Comparison of ENCODE assay signal across 11 mouse cellular contexts in genomic region chr1:77506038-77506855, GRCm38 (mm10). TPM values are rescaled to one million over a fixed set of nuclear protein-coding genes. Genes with fewer than 3 reads are reported as not detected.
A peak's percentile ranks its signal among the peaks of the same experiment; 100 is the strongest.
DNase-seq lines count a peak whose midpoint lies in the region; ATAC-seq and TF ChIP-seq lines count a peak whose summit lies in the region.
"Had no signal": no experiment of that assay in that cellular context is flagged by ENCODE, and none has a peak within 500 bp of the region (broad histone marks: within the 10 kb centered on the region; RNA-seq: fewer than 3 reads in every experiment).

No protein-coding gene starts in this region.

- H3K27ac ChIP-seq in intestine, embryonic 14.5 days (ENCODE audit: low read depth), result no peak overlapping the region
- H3K27ac ChIP-seq in intestine, postnatal 0 days (ENCODE audit: low read depth, low read length), result no peak overlapping the region
- no peak overlapping the region for H3K27ac ChIP-seq in hindbrain, embryonic 11.5 days (ENCODE audit: low read depth, low read length)
- H3K27ac ChIP-seq in midbrain, embryonic 13.5 days, result peak overlapping the region; percentile 59
- H3K27ac ChIP-seq: liver, embryonic 12.5 days had no signal

- DNase-seq in intestine, embryonic 14.5 days (ENCODE audit: low spot score), result no peak
- peak; percentile 53 for DNase-seq in brain, adult 2 months (ENCODE audit: low read depth, low spot score)
- peak; percentile 43 for DNase-seq in hindbrain, embryonic 11.5 days (ENCODE audit: low spot score)
- DNase-seq in urinary bladder, postnatal 14 days (ENCODE audit: low spot score), result no peak
- DNase-seq in ovary, postnatal 36 days (ENCODE audit: low spot score), result no peak
- no peak for DNase-seq in frontal cortex, postnatal 25 days (ENCODE audit: low spot score in 2 of 2)
- DNase-seq: adrenal gland, adult 8-10 months had no signal

- peak overlapping the region; percentile 14; the same call in 1 of the 2 replicates for H3K4me2 ChIP-seq in intestine, embryonic 14.5 days (ENCODE audit: low read length)
- H3K4me2 ChIP-seq in intestine, postnatal 0 days (replicated peaks; ENCODE audit: low read depth), result no peak overlapping the region
- peak overlapping the region; percentile 35 for H3K4me2 ChIP-seq in hindbrain, embryonic 11.5 days (replicated peaks; ENCODE audit: low read depth, low read length)
- H3K4me2 ChIP-seq in midbrain, embryonic 13.5 days (replicated peaks), result peak overlapping the region; percentile 55
- H3K4me2 ChIP-seq: liver, embryonic 12.5 days had no signal

- TF ChIP-seq CTCF in intestine, postnatal 0 days (IDR thresholded peaks at IDR 0.05; ENCODE audit: low read depth), result no peak

- H3K9me3 ChIP-seq in intestine, embryonic 14.5 days (ENCODE audit: control insufficient read depth, low read length), result no peaks in the 10 kb centered on the region
- H3K9me3 ChIP-seq in intestine, postnatal 0 days (ENCODE audit: control insufficient read depth), result no peaks in the 10 kb centered on the region
- H3K9me3 ChIP-seq in hindbrain, embryonic 11.5 days (ENCODE audit: control insufficient read depth, low read length), result no peaks in the 10 kb centered on the region
- no peaks in the 10 kb centered on the region for H3K9me3 ChIP-seq in midbrain, embryonic 13.5 days
- H3K9me3 ChIP-seq: liver, embryonic 12.5 days had no signal

- H3K9ac ChIP-seq in intestine, embryonic 14.5 days (ENCODE audit: low read length), result no peak overlapping the region
- H3K9ac ChIP-seq in intestine, postnatal 0 days (ENCODE audit: low read depth, low read length), result no peak overlapping the region
- no peak overlapping the region for H3K9ac ChIP-seq in hindbrain, embryonic 11.5 days (ENCODE audit: low read depth, low read length)
- peak overlapping the region; percentile 28 for H3K9ac ChIP-seq in midbrain, embryonic 13.5 days (replicated peaks)
- H3K9ac ChIP-seq: liver, embryonic 12.5 days had no signal

- no peaks in the 10 kb centered on the region for H3K27me3 ChIP-seq in intestine, embryonic 14.5 days (replicated peaks; ENCODE audit: control insufficient read depth, insufficient read depth, low read length)
- no peaks in the 10 kb centered on the region for H3K27me3 ChIP-seq in intestine, postnatal 0 days (replicated peaks; ENCODE audit: control insufficient read depth, insufficient read depth, low read length)
- H3K27me3 ChIP-seq in hindbrain, embryonic 11.5 days (ENCODE audit: control insufficient read depth, insufficient read depth, low read length), result no peaks in the 10 kb centered on the region
- H3K27me3 ChIP-seq in midbrain, embryonic 13.5 days, result peaks cover 10% of the 10 kb centered on the region

- peaks cover 15% of the 10 kb centered on the region; the same call in 1 of the 2 replicates for H3K4me1 ChIP-seq in intestine, embryonic 14.5 days (replicated peaks; ENCODE audit: control insufficient read depth, insufficient read depth, low read length)
- no peaks in the 10 kb centered on the region for H3K4me1 ChIP-seq in intestine, postnatal 0 days (replicated peaks; ENCODE audit: control insufficient read depth, insufficient read depth, low read length)
- peaks cover 15% of the 10 kb centered on the region for H3K4me1 ChIP-seq in hindbrain, embryonic 11.5 days (replicated peaks; ENCODE audit: control insufficient read depth, insufficient read depth, low read length)
- H3K4me1 ChIP-seq in midbrain, embryonic 13.5 days (replicated peaks), result peaks cover 95% of the 10 kb centered on the region
- H3K4me1 ChIP-seq: liver, embryonic 12.5 days had no signal

- 67% methylated on average over 21 of the region's 21 CpGs for WGBS in intestine, embryonic 14.5 days
- 76% methylated on average over 21 of the region's 21 CpGs for WGBS in intestine, postnatal 0 days
- WGBS in hindbrain, embryonic 11.5 days, result 32% methylated on average over 21 of the region's 21 CpGs
- WGBS in midbrain, embryonic 13.5 days, result 22% methylated on average over 21 of the region's 21 CpGs

- peaks cover 16% of the 10 kb centered on the region for H3K36me3 ChIP-seq in intestine, embryonic 14.5 days (ENCODE audit: control insufficient read depth, insufficient read depth, low read length)
- no peaks in the 10 kb centered on the region for H3K36me3 ChIP-seq in intestine, postnatal 0 days (ENCODE audit: control insufficient read depth, insufficient read depth)
- H3K36me3 ChIP-seq in hindbrain, embryonic 11.5 days (ENCODE audit: control insufficient read depth, insufficient read depth, low read length), result no peaks in the 10 kb centered on the region
- H3K36me3 ChIP-seq in midbrain, embryonic 13.5 days, result peaks cover 14% of the 10 kb centered on the region
- H3K36me3 ChIP-seq: liver, embryonic 12.5 days had no signal

- ATAC-seq in intestine, embryonic 14.5 days (replicated peaks; ENCODE audit: low FRiP score, low TSS enrichment, low read depth), result no peak
- ATAC-seq in intestine, postnatal 0 days, result no peak
- ATAC-seq in hindbrain, embryonic 11.5 days (ENCODE audit: low FRiP score), result peak; percentile 22; the same call in 1 of the 2 replicates
- ATAC-seq in midbrain, embryonic 13.5 days, result peak; percentile 77
- ATAC-seq: CD4-positive, CD25-positive, alpha-beta regulatory T cell, adult 4 months; liver, embryonic 12.5 days had no signal

- H3K4me3 ChIP-seq in intestine, embryonic 14.5 days (ENCODE audit: low read depth, low read length), result 0 out of 2 replicates have a peak overlapping the region, but pooled peaks have one; percentile 6
- no peak overlapping the region for H3K4me3 ChIP-seq in intestine, postnatal 0 days (ENCODE audit: low read depth, low read length)
- peak overlapping the region; percentile 16 for H3K4me3 ChIP-seq in hindbrain, embryonic 11.5 days (ENCODE audit: low read depth, low read length)
- H3K4me3 ChIP-seq in midbrain, embryonic 13.5 days (replicated peaks), result peak overlapping the region; percentile 34
- H3K4me3 ChIP-seq: liver, embryonic 12.5 days had no signal

RNA-seq across cellular contexts. Expression of gene Epha4, which starts 8.6 kb away (rescaled TPM):
- polyA plus RNA-seq in intestine, embryonic 14.5 days (2014; fragmentation: Nextera tagmentation; extraction: Ambion mirVana), result 15.4 TPM in 2 replicates
- polyA plus RNA-seq in intestine, postnatal 0 days (2015; fragmentation: Nextera tagmentation; extraction: Ambion mirVana), result 1.5 and 2.1 TPM in 2 replicates
- 25.9 and 28.0 TPM in 2 replicates for polyA plus RNA-seq in hindbrain, embryonic 11.5 days (2014; fragmentation: Nextera tagmentation; extraction: Ambion mirVana)
- polyA plus RNA-seq in midbrain, embryonic 13.5 days (2015; fragmentation: Nextera tagmentation; extraction: Ambion mirVana), result 36.5 and 37.5 TPM in 2 replicates

Comparison
In these comparisons a context has a peak if more than half of its experiments do, and no peak if none do; other contexts are left out.
1. ATAC-seq: peak in hindbrain, embryonic 11.5 days (single experiment) and midbrain, embryonic 13.5 days (single experiment); none in intestine, embryonic 14.5 days (single experiment) and intestine, postnatal 0 days (single experiment).
2. DNase-seq: peak in brain, adult 2 months (single experiment) and hindbrain, embryonic 11.5 days (single experiment); none in intestine, embryonic 14.5 days (single experiment), urinary bladder, postnatal 14 days (single experiment), ovary, postnatal 36 days (single experiment) and frontal cortex, postnatal 25 days (0 of 2).